Mouse (Mus musculus) mammary gland, adult 2 months (tissue): Measurements from ENCODE around the gene Asdurf. TPM values are rescaled to one million over a fixed set of nuclear protein-coding genes. Genes with fewer than 3 reads are reported as not detected.

Source experiments
- polyA plus RNA-seq: library from polyadenylated mRNA; depleted of rRNA; stranded (reverse); fragments of >200 nt; gene quantifications from 2 replicates; pipeline ENCODE4 v1.2.3, GENCODE M21; 2012; ENCODE audit warnings: low replicate concordance; rRNA removed

Gene Asdurf
- not detected in 2 replicates for polyA plus RNA-seq

DNA sequence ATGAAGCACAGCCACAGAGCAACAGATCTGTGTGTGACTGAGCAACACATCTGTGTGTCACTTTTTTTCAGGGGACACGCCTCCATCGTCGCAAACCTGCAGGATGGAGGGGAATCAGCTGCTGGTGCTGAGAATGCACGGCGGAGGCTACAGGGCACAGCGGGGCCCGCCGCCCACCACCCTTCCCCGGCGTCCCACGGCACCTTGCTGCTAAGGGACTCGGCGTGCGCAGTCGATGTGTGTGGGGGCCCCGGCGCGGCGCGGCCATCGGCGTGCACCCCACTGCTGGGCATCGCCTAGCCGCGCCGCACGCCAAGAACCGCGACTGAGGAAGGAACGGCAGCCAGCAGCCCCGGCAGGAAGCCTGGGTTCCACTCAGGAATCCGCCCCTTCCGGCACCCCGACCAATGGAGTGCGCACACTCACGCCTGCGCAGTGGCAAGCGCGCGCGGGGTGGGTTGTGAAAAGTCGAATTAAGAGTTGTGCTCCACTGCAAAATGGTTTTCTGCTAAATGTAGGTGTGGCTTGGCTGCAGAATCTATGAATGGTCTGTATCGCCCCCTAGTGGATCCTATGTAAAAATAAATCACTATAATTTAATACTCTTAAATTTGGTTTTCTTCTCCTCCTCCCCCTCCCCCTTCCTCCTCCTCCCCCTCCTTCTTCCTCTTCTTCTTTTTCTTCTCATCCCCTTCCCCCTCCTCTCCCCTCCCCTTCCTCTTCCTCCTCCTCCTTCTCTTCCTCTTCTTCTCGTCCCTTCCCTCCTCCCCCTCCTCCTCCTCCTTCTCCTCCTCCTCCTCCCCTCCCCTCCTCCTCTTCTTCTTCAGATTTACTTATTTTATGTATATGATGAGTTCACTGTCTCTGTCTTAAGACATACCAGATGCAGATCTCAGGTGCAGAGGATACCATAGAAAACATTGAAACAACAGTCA is at the start of gene Asdurf, which contains the start of the genes Gm28551 and Asnsd1:
TSS of gene Asdurf (minus strand) at position 293 of the 935 bp plus-strand sequence.
TSS of gene Gm28551 (minus strand) at position 341 of the 935 bp plus-strand sequence.
TSS of gene Asnsd1 (minus strand) at position 426 of the 935 bp plus-strand sequence.

GRCm38 (mm10) chr1:53312989-53313967 is 39.1 kb downstream of the Asdurf start, which contains the start of gene Osgepl1:
TSS of gene Osgepl1 (plus strand) at chr1:53313624.

Other genes with a start within 250 kb of the Asdurf start
- gene 1700019A02Rik, start 165.0 kb downstream of the Asdurf start, polyA plus RNA-seq = not detected in 2 replicates
- 1.2 and 1.7 TPM in 2 replicates for gene Pms1, start 55.6 kb downstream of the Asdurf start, polyA plus RNA-seq
- 3.7 and 7.6 TPM in 2 replicates for gene Ormdl1, start 55.5 kb downstream of the Asdurf start, polyA plus RNA-seq
- gene Gm28778, start 55.5 kb downstream of the Asdurf start, polyA plus RNA-seq = 11.3 and 13.0 TPM in 2 replicates
- gene Osgepl1, start 39.0 kb downstream of the Asdurf start, polyA plus RNA-seq = 2.6 and 9.3 TPM in 2 replicates
- not detected in 2 replicates for gene Gm28551, start within 50 bp of the Asdurf start, polyA plus RNA-seq
- 3.6 and 11.6 TPM in 2 replicates for gene Asnsd1, start 133 bp upstream of the Asdurf start, polyA plus RNA-seq